Mouse (Mus musculus) hindbrain, embryonic 11.5 days (tissue): ENCODE data around the gene Lmo3. TPM values are rescaled to one million over a fixed set of nuclear protein-coding genes. Genes with fewer than 3 reads are reported as not detected.
A peak's percentile ranks its signal among the peaks of the same experiment; 100 is the strongest.

Source experiments
- ATAC-seq: fragments of 200-750 bp; cut with Nextera tagmentation; 2 replicates; pipeline ENCODE4 v1.8.0; 2017; ENCODE audit warnings: mild to moderate bottlenecking, moderate TSS enrichment, moderate library complexity; ENCODE audit not compliant: low FRiP score
- DNase-seq: peaks from one replicate; pipeline ENCODE4 v3.0.0-alpha.2; 2015; ENCODE audit warnings: low spot score
- H3K27ac ChIP-seq: fragments of 300-500 bp; sonication (generic); 2 replicates; pipeline ENCODE4 v1.5.1; 2014; ENCODE audit warnings: mild to moderate bottlenecking, low read depth, low read length
- H3K27me3 ChIP-seq: fragments of 300-500 bp; sonication (generic); 2 replicates; pipeline ENCODE4 v1.6.1; 2014; ENCODE audit warnings: mild to moderate bottlenecking, low read length, moderate library complexity, mixed read lengths; ENCODE audit not compliant: control insufficient read depth, insufficient read depth
- H3K36me3 ChIP-seq: fragments of 300-500 bp; sonication (generic); 2 replicates; pipeline ENCODE4 v1.6.1; 2014; ENCODE audit warnings: mild to moderate bottlenecking, low read length, moderate library complexity, mixed read lengths; ENCODE audit not compliant: control insufficient read depth, insufficient read depth
- H3K4me1 ChIP-seq: fragments of 300-500 bp; sonication (generic); replicated peaks from 2 replicates; pipeline ENCODE4 v1.6.1; 2014; ENCODE audit warnings: low read length, mixed read lengths; ENCODE audit not compliant: control insufficient read depth, insufficient read depth
- H3K4me2 ChIP-seq: fragments of 300-500 bp; sonication (generic); replicated peaks from 2 replicates; pipeline ENCODE4 v1.6.1; 2014; ENCODE audit warnings: mild to moderate bottlenecking, low read depth, low read length
- H3K4me3 ChIP-seq: fragments of 300-500 bp; sonication (generic); 2 replicates; pipeline ENCODE4 v1.5.1; 2014; ENCODE audit warnings: low read depth, low read length
- H3K9ac ChIP-seq: fragments of 300-500 bp; sonication (generic); 2 replicates; pipeline ENCODE4 v1.6.1; 2014; ENCODE audit warnings: low read depth, low read length
- H3K9me3 ChIP-seq: fragments of 300-500 bp; sonication (generic); 2 replicates; pipeline ENCODE4 v1.6.1; 2016; ENCODE audit warnings: low read length; ENCODE audit not compliant: control insufficient read depth
- WGBS: fragments of 180-500 bp; shearing (Covaris S2); extraction: QIAGEN DNeasy Blood & Tissue Kit; methylation state at CpG from one replicate; pipeline ENCODE4 v1.1.7; 2014; 5-methylcytosine and 5-hydroxymethylcytosine counted together
- polyA plus RNA-seq: library from polyadenylated mRNA; unstranded; fragments of >200 nt; fragmentation: Nextera tagmentation; extraction: Ambion mirVana; gene quantifications from 2 replicates; pipeline ENCODE4 v1.2.1, GENCODE M21; 2014

Lmo3 gene
- 13.1 and 15.4 TPM in 2 replicates for polyA plus RNA-seq

- WGBS, result 82% methylated on average over 13 of the region's 13 CpGs
- H3K4me1 ChIP-seq, result no peaks in the 10 kb centered on the region
- H3K36me3 ChIP-seq, result no peaks in the 10 kb centered on the region
- ATAC-seq (no peak), DNase-seq (no peak)
- H3K9me3 ChIP-seq, result no peaks in the 10 kb centered on the region
- H3K9ac ChIP-seq, result no peak within 1 kb of the TSS
- no peak within 1 kb of the TSS for H3K27ac ChIP-seq
- no peak within 1 kb of the TSS for H3K4me2 ChIP-seq
- no peak within 1 kb of the TSS for H3K4me3 ChIP-seq
- no peaks in the 10 kb centered on the region for H3K27me3 ChIP-seq
Measured at GRCm38 (mm10) chr6:138581734-138582505, at the start of gene Lmo3. Gene Lmo3 (minus strand): TSS chr6:138581968.

GRCm38 (mm10) chr6:138620786-138621185 lies 39.0 kb upstream of the Lmo3 start:
- Histone ChIP-seq H3K4me3 (no peak overlapping the region), H3K9ac (no peak overlapping the region), H3K27me3 (no peaks in the 10 kb centered on the region), H3K4me1 (no peaks in the 10 kb centered on the region), H3K9me3 (no peaks in the 10 kb centered on the region), H3K36me3 (no peaks in the 10 kb centered on the region), H3K4me2 (no peak overlapping the region), H3K27ac (no peak overlapping the region)
- no peak for DNase-seq
- no peak for ATAC-seq

DNA sequence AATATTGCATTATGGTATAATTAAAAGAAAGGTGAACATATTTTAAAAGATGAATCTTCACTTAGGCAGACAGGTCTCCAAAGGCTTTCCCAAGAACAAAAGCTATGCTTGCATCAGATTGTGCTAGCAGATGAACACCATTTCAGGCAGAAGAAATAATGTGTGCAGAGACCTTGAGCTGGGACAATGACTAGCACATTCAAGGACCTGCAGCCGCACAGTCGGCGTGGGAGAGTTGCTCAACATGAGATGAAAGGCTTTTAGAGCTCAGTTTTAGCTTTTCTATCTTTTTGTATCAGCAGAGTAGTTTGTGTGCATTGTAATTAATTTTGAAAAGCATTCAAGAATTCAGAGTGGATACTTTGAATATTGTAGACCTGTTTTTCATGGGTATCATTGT lies 36.6 kb upstream of the Lmo3 start:
- no peaks in the 10 kb centered on the region for H3K36me3 ChIP-seq
- H3K4me1 ChIP-seq, result no peaks in the 10 kb centered on the region
- ATAC-seq (no peak), DNase-seq (no peak)
- no peak overlapping the region for H3K4me2 ChIP-seq
- no peak overlapping the region for H3K4me3 ChIP-seq
- no peak overlapping the region for H3K9ac ChIP-seq
- no peaks in the 10 kb centered on the region for H3K9me3 ChIP-seq
- no peaks in the 10 kb centered on the region for H3K27me3 ChIP-seq
- WGBS, result 87% methylated on average over 3 of the region's 3 CpGs
- no peak overlapping the region for H3K27ac ChIP-seq

GRCm38 (mm10) chr6:138597016-138597415 lies 15.2 kb upstream of the Lmo3 start:
- no peaks in the 10 kb centered on the region for H3K27me3 ChIP-seq
- no peak overlapping the region for H3K4me3 ChIP-seq
- DNase-seq (peak; percentile 12), ATAC-seq (no peak; the same call in 1 of the 2 replicates)
- H3K36me3 ChIP-seq, result no peaks in the 10 kb centered on the region
- no peaks in the 10 kb centered on the region for H3K9me3 ChIP-seq
- H3K9ac ChIP-seq, result no peak overlapping the region
- 78% methylated on average over 15 of the region's 15 CpGs for WGBS
- H3K4me1 ChIP-seq, result no peaks in the 10 kb centered on the region
- H3K4me2 ChIP-seq, result no peak overlapping the region
- no peak overlapping the region for H3K27ac ChIP-seq

GRCm38 (mm10) chr6:138595991-138596698 lies 14.4 kb upstream of the Lmo3 start:
- 72% methylated on average over 10 of the region's 10 CpGs for WGBS
- DNase-seq (no peak), ATAC-seq (no peak)
- Histone ChIP-seq H3K27me3 (no peaks in the 10 kb centered on the region), H3K27ac (no peak overlapping the region), H3K9ac (no peak overlapping the region), H3K36me3 (no peaks in the 10 kb centered on the region), H3K4me3 (no peak overlapping the region), H3K4me1 (no peaks in the 10 kb centered on the region), H3K9me3 (no peaks in the 10 kb centered on the region), H3K4me2 (no peak overlapping the region)

GRCm38 (mm10) chr6:138583314-138583713 lies 1.5 kb upstream of the Lmo3 start:
- Histone ChIP-seq H3K27me3 (no peaks in the 10 kb centered on the region), H3K9ac (no peak overlapping the region), H3K27ac (no peak overlapping the region), H3K4me1 (no peaks in the 10 kb centered on the region), H3K4me3 (no peak overlapping the region), H3K9me3 (no peaks in the 10 kb centered on the region), H3K36me3 (no peaks in the 10 kb centered on the region), H3K4me2 (no peak overlapping the region)
- 74% methylated on average over 8 of the region's 8 CpGs for WGBS
- ATAC-seq, result no peak
- peak; percentile 32 for DNase-seq

GRCm38 (mm10) chr6:138582506-138583000 lies 785 bp upstream of the Lmo3 start:
- no peaks in the 10 kb centered on the region for H3K4me1 ChIP-seq
- no peak for DNase-seq
- no peak overlapping the region for H3K4me3 ChIP-seq
- H3K9ac ChIP-seq, result no peak overlapping the region
- H3K36me3 ChIP-seq, result no peaks in the 10 kb centered on the region
- no peak for ATAC-seq
- H3K9me3 ChIP-seq, result no peaks in the 10 kb centered on the region
- no peak overlapping the region for H3K27ac ChIP-seq
- 68% methylated on average over 4 of the region's 4 CpGs for WGBS
- no peaks in the 10 kb centered on the region for H3K27me3 ChIP-seq
- H3K4me2 ChIP-seq, result no peak overlapping the region

DNA sequence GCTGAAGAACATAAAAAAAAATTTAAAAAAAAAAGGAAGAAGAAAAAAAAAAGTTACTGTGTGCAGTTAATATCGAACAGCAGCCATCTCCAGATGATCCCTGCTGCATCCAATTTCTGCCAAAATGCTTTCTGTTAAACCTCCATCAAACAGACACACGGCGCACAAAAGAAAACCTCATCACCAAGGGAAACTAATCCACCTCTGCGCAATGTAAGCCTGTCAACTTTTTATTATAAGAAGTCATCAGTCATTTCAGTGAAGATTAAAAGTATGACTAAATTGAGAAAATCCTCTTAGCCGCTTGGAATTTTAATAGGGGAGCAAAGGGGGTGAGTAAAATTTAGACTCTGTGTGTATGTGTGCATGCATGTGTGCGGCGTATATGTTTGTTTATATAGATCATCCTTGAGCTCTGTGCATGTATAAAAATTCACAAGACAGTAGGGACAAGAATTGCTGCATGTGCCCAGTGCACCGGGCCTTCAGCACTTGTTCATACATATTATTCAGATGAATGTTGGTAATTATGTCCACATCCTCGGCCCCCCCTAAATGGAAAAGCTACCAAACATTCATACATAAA lies 1.2 kb downstream of the Lmo3 start:
- H3K36me3 ChIP-seq, result no peaks in the 10 kb centered on the region
- no peak for ATAC-seq
- 85% methylated on average over 9 of the region's 9 CpGs for WGBS
- H3K4me1 ChIP-seq, result no peaks in the 10 kb centered on the region
- DNase-seq, result no peak
- H3K4me3 ChIP-seq, result no peak overlapping the region
- no peaks in the 10 kb centered on the region for H3K9me3 ChIP-seq
- H3K27me3 ChIP-seq, result no peaks in the 10 kb centered on the region
- H3K9ac ChIP-seq, result no peak overlapping the region
- H3K4me2 ChIP-seq, result no peak overlapping the region
- no peak overlapping the region for H3K27ac ChIP-seq
